Mouse (Mus musculus) gastrocnemius, postnatal 14 days (tissue): ENCODE measurements around the gene Golga7b. TPM values are rescaled to one million over a fixed set of nuclear protein-coding genes. Genes with fewer than 3 reads are reported as not detected.

Experiments used
- DNase-seq: peaks from one replicate; pipeline ENCODE4 v3.0.0; 2021; ENCODE audit warnings: mixed read lengths
- intact Hi-C: fragments of 180-260 bp; cut with DNase I; formaldehyde crosslinking; loops from one replicate; pipeline ENCODE4 v1.15.1; 2025; ENCODE audit warnings: low total_unique reads
- total RNA-seq, 2 experiments: library from RNA; stranded (reverse); gene quantifications; 2 replicates each; pipeline ENCODE4 v1.2.3; 2021

The Golga7b gene
- total RNA-seq, 2 experiments from 2014 or later, result 3.1 to 4.8 TPM

DNA sequence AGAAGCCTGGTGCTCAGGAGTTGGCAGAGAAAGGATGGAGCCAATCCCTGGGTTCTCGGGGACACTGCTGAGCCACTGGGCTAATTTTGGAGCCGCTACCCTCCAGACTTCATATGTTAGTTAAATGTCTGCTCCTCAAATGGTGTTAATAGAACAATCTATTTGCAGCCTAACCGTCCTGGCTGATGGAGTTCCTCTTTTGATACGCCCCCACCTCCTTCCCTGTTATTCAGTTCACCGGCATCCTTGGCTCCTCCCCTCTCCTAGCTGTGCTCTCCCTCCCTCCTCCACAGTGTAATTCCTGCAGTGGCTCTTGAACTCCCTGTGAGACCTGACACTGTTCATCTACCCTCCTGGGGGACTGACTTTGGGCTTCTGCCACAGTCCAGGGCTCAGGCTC is 748 bp upstream of the Golga7b start:
- no peak for DNase-seq
- intact Hi-C loops, result no loop called here

DNA sequence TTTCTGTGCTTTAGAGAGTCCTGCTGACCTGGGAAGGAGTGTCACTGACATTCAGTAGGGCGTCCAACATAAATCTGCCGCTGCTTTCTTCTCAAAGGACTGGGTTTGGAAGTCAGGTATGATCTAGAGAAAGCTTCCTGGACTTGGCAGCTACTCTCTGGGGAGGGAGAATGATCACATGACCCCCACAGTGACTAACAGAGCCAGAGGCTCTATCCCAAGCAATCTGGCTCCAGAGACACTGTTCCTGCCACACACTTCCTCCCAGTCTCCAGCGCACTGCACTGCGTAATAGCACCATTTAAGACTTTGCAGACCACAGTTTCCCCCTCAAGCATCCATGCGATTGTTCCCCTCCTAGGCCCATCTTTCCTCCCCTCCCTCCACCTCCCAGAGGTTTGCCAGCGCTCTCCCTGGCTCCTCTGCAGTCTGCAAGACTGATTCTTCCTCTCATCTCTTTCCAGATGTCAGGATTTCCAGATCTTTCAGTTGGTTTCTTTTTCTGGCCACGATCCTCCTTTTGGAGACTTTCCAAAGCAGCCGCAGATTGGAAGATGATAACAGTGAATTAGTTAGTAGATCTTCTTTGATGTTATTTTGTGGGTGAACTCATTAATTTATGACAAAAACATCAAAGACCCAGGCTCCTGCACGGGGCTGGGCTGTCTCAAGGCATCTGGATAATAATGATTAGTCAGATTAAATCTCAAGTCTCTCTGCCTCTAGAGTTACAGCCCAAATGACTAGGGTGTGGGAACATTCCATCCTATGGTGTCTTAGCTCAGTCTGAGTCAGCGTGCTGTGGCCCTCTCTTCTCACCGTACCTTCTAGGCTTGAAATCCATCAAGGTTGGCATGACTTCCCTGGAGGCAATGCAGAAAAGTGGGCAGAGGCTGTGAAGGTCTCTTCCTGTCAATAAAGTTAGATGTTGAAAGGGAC is 2.9 kb downstream of the Golga7b start:
- DNase-seq, result no peak
- intact Hi-C loops, result no loop called here

DNA sequence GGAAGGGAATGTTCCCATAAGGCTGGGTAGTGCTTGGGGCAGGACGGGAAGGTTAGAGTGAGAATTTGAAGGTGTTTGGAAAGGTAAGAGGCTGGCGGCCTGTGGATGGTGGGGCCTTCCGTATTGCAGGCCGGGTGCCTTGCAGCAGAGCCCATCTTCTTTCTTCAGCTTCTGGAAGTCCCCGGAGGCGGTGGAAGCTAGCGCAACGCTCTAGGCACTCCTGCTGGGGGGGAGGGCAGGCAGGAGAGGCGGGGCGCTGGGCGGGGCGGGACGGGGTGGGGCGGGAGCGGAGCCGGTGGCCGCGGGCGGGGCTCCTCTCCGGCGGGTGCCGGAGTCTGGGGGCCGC is 8.0 kb downstream of the Golga7b start:
- intact Hi-C loops, result no loop called here
- DNase-seq, result no peak

DNA sequence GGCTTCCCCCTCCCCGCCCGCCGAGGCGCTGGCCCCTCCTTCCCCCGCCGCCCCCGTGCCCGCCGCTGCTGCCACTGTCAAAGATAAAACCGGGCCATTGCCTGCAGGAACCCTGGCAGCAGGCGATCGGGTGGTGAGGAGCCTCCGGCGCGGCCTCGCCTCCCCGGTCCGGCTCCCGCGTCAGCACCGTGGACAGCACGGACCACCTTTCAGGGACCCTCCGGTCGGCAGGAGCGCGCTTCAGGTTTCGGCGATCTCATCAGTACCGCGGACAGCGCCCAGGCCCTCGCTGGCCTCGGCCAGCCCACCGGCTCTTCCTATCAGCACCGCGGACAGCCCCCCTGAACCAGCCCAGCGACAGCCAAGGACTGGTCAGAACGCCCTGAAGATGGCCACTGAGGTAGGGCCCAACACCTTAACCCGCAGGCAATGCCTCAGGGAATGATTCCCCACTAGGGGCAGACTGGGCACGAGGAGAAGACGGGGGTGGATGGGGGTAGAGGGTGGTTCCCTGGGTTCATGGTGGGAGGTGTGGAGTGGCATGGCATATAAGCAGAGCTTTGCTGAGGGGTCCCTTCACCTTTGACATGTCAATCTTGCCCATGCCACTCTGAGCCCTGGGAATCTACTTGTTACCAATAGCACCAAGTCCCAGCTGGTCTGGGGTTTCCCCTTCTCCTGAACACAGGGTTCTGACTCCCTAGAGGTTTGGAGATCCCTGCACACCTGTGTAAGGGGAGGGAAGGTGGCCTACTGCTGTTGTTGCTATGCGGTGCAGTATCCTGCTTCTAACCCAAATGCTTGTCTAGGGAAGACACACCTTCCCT is 8.6 kb downstream of the Golga7b start:
- peak; percentile 82 for DNase-seq
- intact Hi-C loops, result no loop called here

DNA sequence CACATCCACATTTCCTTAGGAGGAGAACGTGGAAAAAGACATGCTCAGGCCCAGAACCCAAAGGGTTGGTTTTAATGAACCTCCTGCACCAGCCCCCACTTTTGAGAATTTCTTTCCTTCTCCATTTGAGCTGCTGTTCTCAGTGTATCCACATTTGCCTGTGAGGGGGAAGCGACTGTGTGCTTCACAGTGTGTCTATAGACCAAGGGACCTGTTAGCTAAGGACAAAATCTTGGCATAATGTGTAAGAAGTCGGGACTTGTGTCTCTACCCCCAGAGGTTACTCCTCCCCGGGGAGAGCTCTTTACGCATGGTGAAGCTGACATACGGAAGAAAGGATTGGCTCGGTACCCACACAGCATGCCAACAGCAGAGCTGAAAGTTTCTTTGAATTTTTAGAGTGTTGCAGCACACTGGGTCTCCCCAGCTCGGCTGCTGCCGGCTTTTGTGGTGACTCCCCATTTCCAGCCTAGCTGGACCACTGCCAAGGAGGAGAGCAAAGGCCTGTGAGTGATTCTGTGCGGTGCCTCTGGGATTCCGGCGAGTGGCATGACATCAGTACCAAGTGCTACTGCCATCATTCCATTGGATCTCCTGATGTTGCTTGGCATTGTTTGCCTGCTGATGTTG is 9.4 kb downstream of the Golga7b start:
- intact Hi-C loops, result no loop called here
- no peak for DNase-seq

DNA sequence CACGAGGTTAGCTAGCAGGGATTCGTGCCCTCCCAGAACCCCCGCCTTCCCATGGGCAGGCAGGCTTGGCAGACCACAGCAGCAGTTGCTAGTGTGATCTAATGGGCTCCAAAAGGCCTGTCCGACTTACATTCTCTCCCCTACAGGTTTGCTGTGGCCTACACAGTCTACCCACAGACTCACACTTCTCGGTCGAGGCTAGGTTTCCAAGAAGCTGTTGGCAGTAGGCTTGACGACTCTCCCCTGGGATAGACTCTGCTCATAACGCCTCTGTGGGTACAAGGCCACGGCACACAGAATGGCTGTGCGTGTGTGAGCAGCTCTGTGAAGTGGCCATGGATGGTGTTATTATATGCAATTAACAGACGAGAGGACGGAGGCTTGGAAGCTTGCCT is 9.9 kb downstream of the Golga7b start:
- DNase-seq, result no peak
- intact Hi-C loops, result no loop called here

DNA sequence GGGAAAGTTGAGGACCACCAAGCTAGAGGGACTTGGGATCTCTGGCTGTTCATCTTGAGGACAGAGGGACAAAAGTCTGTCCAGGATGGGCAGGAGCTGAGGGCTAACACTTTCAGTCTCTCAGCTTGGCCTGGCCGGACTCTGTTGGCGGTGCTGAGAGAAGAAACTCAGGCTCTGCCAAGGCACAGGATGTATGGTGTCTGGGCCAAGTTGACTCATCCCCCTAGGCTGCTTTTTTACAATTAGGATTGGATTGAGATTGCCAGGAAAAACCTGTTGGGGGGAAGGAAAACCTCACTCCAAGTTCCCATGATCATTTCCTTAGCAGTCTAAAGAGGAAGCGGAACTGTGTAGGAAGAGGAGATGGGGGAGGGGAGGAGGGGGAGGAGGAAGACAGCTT is 10.7 kb downstream of the Golga7b start:
- no peak for DNase-seq
- intact Hi-C loops, result no loop called here

DNA sequence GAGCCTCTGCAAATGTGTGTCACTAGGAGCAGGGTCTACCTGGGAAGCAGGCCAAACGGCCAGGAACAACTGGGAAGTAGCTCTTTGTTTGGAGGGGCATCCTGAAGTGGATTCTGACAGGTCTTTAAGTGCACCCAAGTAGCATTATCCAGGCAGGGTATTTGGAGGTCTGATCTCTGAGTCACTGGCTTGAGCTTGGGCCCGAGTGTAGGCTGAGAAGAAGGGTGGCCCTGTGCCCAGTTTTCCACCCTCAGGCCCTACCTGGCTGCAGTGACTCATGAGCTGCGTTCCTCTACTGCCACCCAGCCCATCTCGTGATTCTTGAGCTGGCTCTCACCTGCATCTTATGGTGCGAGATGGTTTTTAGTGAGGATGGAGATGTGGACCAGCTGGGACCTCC is 11.2 kb downstream of the Golga7b start:
- DNase-seq, result no peak
- intact Hi-C loops, result no loop called here

DNA sequence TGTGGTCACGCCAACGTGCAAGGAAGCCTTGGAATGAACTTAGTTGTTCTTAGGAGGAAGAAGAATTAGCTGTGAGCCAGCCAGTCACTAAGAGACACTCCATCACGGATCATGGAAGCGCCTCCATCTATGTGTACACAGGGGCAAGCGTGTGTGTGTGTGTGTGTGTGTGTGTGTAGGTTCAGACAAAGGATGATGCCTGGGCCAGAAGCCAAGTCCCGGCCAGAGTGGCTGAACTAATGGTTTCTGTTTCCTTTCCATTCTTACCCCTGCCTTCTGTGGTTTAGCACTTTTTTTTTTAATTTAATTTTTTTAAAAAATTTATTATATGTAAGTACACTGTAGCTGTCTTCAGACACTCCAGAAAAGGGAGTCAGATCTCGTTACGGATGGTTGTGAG is 13.1 kb downstream of the Golga7b start:
- no peak for DNase-seq
- intact Hi-C loops, result no loop called here

DNA sequence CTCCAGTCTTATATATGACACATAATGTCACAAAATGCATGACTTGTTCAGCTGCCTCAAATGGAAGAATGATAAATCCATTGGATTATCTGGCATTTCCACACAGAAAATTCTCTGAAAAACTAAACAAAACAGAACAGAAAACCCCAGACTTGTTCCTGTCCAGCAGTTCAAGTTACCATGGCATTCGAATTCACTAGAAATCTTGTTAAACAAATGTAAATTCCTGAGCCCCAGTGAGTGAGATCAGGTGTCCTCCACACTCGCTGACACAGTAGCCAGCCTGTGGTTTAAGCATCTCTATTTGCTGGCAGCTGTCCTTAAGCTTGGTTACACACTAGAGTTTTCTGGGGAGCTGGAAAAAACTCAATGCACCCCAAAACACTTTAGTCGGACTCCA is 16.1 kb downstream of the Golga7b start:
- intact Hi-C loops, result no loop called here
- no peak for DNase-seq

DNA sequence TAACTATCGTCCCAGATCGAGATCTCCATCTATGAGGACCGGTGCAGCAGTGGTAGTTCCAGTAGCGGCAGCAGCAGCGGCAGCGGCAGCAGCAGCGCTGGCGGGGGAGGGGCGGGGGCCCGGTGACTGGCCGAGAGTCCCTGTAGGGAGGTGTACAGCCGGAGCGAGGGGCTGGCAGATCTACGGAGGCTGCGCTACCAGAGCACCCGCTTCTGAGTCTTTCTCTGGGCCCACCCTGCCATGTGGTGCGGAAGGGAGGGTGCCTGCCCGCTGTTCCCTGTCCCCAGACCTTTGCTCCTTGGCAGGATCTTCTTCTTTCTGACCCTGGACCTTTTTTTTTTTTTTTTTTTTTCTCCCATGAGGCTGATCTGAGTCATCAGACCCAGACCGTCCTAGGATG is 21.0 kb downstream of the Golga7b start:
- intact Hi-C loops, result no loop called here
- DNase-seq, result no peak

DNA sequence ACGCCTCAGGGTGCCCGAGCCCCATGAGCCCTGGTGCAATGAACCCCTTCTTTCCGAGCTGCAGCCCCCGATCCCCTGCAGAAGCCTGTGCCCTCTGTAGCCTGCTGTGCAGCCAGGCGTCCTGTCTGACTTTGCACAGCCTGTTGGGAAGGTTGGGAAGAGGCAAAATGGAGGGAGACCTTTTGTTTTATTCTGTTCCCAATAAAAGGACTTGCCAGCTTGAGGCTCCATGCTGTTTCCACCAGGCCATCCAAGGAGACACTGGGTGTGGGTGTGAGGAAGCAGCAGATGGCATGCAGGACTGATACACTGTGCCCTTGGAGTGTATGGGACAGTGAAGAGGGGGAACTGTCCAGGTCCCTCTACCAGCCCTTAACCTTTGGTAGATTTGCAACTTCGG is 22.7 kb downstream of the Golga7b start:
- intact Hi-C loops, result loop anchor here (2.0 kb wide), 1 partner anchor 49 kb away; no protein-coding TSS in a partner anchor
- DNase-seq, result no peak

DNA sequence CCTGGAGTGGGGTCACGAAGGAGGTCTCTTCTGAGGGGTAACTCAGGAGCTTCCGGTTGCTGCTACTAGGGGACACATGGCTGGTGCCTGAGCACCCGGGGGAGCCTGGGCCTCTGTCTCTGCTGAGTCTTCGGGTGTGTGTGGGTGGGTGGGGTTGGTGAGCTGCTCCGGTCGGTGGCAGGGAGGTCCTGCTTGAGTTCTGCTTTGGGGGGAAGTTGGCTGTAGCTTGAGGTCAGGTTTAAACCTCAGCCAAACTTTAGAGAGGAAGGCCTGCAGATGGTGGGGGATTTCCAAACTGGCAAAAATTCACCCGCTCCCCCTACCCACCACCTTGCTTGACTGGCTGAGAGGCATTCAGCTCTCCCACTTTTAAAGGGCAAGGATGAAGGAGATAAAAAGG is 23.8 kb downstream of the Golga7b start:
- no peak for DNase-seq
- intact Hi-C loops, result loop anchor here (2.0 kb wide), 1 partner anchor 50 kb away; no protein-coding TSS in a partner anchor

DNA sequence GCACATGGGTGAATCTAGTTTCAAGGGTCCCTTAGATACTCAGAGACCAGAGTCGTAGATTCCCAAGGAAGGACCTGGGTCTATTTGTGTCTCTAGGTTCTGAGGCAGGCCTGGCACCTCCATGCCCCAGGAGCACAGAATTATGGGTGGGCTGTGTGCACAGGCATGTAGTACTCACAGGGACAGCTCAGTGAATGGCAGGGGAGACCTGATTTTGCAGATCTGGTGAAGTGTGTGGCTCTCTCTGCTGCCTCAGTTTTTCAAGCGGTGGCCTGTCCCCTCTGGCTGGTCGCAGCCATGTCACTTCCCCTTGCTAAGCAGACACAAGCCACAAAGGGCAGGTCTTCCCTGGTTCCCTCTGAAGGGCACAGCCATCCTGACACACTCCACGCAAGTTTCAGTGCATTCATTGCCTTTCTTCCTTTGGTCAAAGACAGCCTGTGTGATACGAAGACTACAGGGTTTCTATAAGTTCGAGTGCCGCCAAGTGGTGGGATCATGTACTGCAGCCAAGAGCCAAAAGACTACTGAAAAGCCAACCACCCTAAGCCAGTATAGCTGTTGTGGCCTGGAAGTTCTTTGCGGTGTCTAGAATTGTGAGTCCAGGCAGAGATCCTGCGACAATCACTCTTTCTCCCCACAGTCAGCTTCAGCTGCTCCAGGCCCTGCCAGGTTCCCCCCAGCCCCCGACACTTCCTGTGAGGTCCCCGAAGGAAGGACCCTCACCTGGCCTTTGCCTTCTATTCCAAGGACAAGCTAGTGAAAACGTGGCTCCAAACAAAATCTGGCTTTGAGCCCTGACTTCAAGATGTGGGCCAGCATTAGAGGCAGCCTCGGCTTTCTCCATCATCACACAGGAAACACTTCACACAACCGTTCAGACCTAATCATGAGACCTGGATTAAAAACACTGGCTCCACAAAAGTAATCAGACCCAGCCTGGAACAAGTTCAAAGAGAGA is 24.9 kb downstream of the Golga7b start:
- intact Hi-C loops, result no loop called here
- peak; percentile 55 for DNase-seq

DNA sequence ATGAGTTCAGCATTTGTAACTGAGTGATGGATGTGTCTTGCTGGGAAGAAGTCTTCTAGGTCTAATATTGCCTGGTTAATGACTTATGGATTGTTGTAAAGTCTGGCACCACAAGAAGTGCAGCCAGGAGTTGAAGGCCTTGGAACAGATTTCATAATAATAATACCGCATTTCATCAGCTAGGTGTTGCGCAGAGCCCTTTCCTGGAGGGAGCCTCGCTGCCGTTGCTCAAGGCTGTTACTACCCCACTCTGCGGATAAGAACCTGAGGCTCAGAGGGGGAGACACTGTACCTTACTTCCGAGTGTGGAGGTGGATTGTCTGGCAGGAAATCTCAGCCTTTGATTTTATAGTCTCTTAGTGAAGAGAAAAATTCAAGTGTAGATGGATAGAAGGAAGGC is 29.9 kb downstream of the Golga7b start:
- intact Hi-C loops, result no loop called here
- no peak for DNase-seq

DNA sequence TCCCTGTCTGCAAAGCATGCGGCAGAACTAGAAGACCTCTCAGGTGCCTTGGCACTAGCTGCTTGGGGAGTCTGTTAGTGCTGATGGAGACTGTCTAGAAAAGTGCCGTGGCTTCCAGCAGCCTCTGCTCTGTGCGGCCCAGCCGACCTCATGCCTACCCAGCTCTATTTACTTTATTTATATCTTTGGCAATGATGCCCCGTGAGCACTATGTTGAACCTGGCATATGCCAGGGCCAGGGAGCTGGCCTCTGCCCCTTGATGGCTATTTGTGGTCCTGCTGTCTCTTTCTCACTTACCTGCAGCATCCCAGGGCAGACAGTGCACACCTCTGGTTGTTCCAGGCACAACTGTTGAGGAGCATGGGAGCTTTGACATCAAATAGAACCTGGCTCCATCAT is 31.1 kb downstream of the Golga7b start:
- intact Hi-C loops, result no loop called here

DNA sequence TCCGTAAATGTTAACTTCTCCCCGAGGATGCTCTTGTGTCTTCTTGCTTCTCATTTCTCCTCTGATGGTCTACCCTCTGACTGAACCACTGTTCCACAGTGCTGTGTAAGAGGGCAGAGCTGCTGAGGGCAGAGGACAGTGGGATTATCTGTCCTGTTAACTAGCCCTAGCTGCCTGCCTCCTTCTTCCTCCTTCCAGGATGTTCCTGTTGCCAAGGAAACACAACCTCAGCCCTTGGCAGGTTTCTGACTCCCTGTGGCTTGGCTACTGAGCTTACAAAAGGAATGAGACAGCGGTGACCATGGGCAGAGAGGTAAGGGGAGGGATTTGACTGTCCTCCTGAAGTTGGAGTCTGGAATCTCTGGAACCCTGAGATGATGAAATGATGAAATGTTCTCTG is 32.2 kb downstream of the Golga7b start:
- no peak for DNase-seq
- intact Hi-C loops, result no loop called here

More for the DNA sequence above, 31.1 kb downstream of the Golga7b start:
- DNase-seq, result no peak

DNA sequence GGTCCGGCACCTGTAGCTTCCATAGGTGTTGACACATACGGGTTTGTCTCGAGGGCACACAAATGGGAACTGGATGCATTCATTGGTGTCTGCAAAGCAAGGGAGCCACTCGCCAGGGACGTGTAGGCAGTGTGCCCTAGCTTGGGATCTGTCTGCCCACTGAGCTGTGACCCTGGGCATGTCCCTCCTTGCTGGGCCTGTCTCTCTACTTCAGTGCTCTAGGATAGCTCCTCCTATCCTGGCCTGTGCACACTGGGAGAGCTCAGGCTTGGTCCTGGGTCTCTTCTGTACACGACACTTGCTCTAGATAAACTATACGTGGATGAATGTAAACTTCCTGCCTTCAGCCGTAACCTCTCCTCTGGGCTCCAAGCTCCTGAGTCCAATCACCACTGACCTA is 36.8 kb downstream of the Golga7b start:
- intact Hi-C loops, result no loop called here

DNA sequence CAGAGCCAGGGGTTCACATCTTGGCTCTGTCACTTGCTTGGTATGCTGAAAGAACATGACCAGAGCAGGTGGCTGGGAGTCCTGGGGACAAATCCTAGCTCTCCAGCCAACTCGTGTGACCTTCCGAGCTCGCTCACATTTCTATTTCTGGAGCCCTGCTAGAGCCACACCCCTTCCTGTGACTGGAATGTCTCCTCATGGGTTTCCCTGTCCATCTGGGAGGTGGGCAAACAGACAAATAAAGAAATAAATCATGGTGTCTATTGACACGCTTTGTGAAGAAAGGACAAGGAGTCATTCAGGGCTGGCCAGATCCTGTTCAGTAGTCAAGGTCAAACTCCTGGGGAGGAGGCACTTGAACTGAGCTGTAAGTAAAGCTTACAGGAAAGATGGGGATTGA is 41.0 kb downstream of the Golga7b start:
- intact Hi-C loops, result no loop called here
- DNase-seq, result no peak

More for the DNA sequence above, 36.8 kb downstream of the Golga7b start:
- no peak for DNase-seq
